Mouse (Mus musculus): ENCODE results near the gene Gm10134. TPM values are rescaled to one million over a fixed set of nuclear protein-coding genes. Genes with fewer than 3 reads are reported as not detected.
"Not testable (repeated sequence)": the region's sequence is repeated elsewhere in the genome, so short reads cannot be mapped to it uniquely, and the experiment has no call there.

Gene Gm10134
- polyA plus RNA-seq, 1 experiment from 2014 or later: 0.73 TPM

- DNase-seq (ENCODE audit: low spot score) (no peak), ATAC-seq (ENCODE audit: low FRiP score) (no peak)
- Histone ChIP-seq H3K27ac (ENCODE audit: low read depth, low read length) (no peak within 1 kb of the TSS), H3K9ac (ENCODE audit: low read depth, low read length) (no peak within 1 kb of the TSS), H3K27me3 (ENCODE audit: control insufficient read depth, insufficient read depth, low read length) (no peaks in the 10 kb centered on the region), H3K4me1 (replicated peaks; ENCODE audit: control insufficient read depth, insufficient read depth, low read length) (no peaks in the 10 kb centered on the region), H3K4me2 (replicated peaks; ENCODE audit: low read depth, low read length) (no peak within 1 kb of the TSS), H3K4me3 (ENCODE audit: low read depth, low read length) (no peak within 1 kb of the TSS), H3K9me3 (ENCODE audit: control insufficient read depth, low read length) (no peaks in the 10 kb centered on the region), H3K36me3 (ENCODE audit: control insufficient read depth, insufficient read depth, low read length) (no peaks in the 10 kb centered on the region)
- WGBS: 83% methylated on average over 5 of the region's 5 CpGs
These were observed 9.2 kb upstream of the Gm10134 start, which contains the start of gene Gbgt1 for GRCm38 (mm10) chr2:28496671-28497070. TSS of gene Gbgt1 (plus strand) at chr2:28496891.

- Histone ChIP-seq H3K4me3 (ENCODE audit: low read depth, low read length) (no peak overlapping the region), H3K36me3 (ENCODE audit: control insufficient read depth, insufficient read depth, low read length) (no peaks in the 10 kb centered on the region), H3K27ac (ENCODE audit: low read depth, low read length) (no peak overlapping the region), H3K4me1 (replicated peaks; ENCODE audit: control insufficient read depth, insufficient read depth, low read length) (no peaks in the 10 kb centered on the region), H3K4me2 (replicated peaks; ENCODE audit: low read depth, low read length) (no peak overlapping the region), H3K9ac (ENCODE audit: low read depth, low read length) (no peak overlapping the region), H3K9me3 (ENCODE audit: control insufficient read depth, low read length) (no peaks in the 10 kb centered on the region), H3K27me3 (ENCODE audit: control insufficient read depth, insufficient read depth, low read length) (no peaks in the 10 kb centered on the region)
- DNase-seq (ENCODE audit: low spot score): no peak
- 78% methylated on average over 5 of the region's 5 CpGs for WGBS
- no peak for ATAC-seq (ENCODE audit: low FRiP score)
These were observed 8.3 kb upstream of the Gm10134 start for GRCm38 (mm10) chr2:28497561-28497960.

DNA sequence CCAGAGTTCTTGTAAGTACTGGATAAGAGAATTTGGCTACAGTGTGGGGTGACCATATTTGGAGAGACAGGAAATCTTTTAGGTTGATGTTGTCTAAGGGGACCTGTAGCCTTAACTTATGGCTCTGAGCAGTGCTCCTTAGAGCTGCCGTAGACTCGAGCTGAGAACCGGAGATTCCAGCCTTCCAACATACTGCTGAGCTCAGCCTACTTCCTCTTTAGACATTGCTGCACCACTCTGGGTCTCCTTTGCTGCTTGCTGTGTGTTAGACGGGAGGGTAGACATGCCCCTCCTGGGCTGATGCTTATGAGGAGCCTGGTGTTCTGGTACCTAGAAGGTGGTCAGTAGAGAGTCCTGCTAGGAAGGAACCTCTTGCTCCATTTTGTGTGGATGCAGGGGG is 7.5 kb upstream of the Gm10134 start:
- Histone ChIP-seq H3K27ac (ENCODE audit: low read depth, low read length) (no peak overlapping the region), H3K36me3 (ENCODE audit: control insufficient read depth, insufficient read depth, low read length) (no peaks in the 10 kb centered on the region), H3K4me3 (ENCODE audit: low read depth, low read length) (no peak overlapping the region), H3K4me2 (replicated peaks; ENCODE audit: low read depth, low read length) (no peak overlapping the region), H3K4me1 (replicated peaks; ENCODE audit: control insufficient read depth, insufficient read depth, low read length) (no peaks in the 10 kb centered on the region), H3K27me3 (ENCODE audit: control insufficient read depth, insufficient read depth, low read length) (no peaks in the 10 kb centered on the region), H3K9ac (ENCODE audit: low read depth, low read length) (no peak overlapping the region), H3K9me3 (ENCODE audit: control insufficient read depth, low read length) (no peaks in the 10 kb centered on the region)
- ATAC-seq (ENCODE audit: low FRiP score): no peak
- 87% methylated on average over 4 of the region's 4 CpGs for WGBS
- no peak for DNase-seq (ENCODE audit: low spot score)

DNA sequence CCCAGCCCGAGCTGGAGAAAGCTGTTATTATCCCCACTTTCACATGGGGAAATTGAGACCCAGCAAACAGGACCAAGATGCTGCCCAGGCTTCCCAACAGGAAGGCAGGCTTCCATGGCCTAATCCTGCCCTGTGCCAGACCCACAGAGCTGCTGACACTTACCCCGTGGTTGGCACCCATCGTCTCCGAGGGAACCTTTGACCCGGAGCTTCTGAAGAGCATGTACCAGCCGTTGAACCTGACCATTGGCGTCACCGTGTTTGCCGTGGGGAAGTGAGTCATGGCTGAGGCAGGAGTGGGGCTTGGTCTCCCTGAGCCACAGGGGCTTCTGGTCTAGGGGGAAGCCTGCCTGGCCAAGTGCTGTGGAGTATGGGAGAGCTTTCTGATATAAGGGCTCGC is 2.9 kb upstream of the Gm10134 start:
- H3K27me3 ChIP-seq (ENCODE audit: control insufficient read depth, insufficient read depth, low read length): no peaks in the 10 kb centered on the region
- no peaks in the 10 kb centered on the region for H3K9me3 ChIP-seq (ENCODE audit: control insufficient read depth, low read length)
- DNase-seq (ENCODE audit: low spot score) (no peak), ATAC-seq (ENCODE audit: low FRiP score) (no peak)
- no peak overlapping the region for H3K4me2 ChIP-seq (replicated peaks; ENCODE audit: low read depth, low read length)
- no peak overlapping the region for H3K4me3 ChIP-seq (ENCODE audit: low read depth, low read length)
- H3K4me1 ChIP-seq (replicated peaks; ENCODE audit: control insufficient read depth, insufficient read depth, low read length): no peaks in the 10 kb centered on the region
- no peak overlapping the region for H3K9ac ChIP-seq (ENCODE audit: low read depth, low read length)
- H3K36me3 ChIP-seq (ENCODE audit: control insufficient read depth, insufficient read depth, low read length): no peaks in the 10 kb centered on the region
- H3K27ac ChIP-seq (ENCODE audit: low read depth, low read length): no peak overlapping the region
- WGBS: 84% methylated on average over 10 of the region's 10 CpGs

GRCm38 (mm10) chr2:28504676-28505075 is 1.2 kb upstream of the Gm10134 start:
- Histone ChIP-seq H3K9me3 (ENCODE audit: control insufficient read depth, low read length) (no peaks in the 10 kb centered on the region), H3K4me3 (ENCODE audit: low read depth, low read length) (no peak overlapping the region), H3K36me3 (ENCODE audit: control insufficient read depth, insufficient read depth, low read length) (no peaks in the 10 kb centered on the region), H3K27ac (ENCODE audit: low read depth, low read length) (no peak overlapping the region), H3K9ac (ENCODE audit: low read depth, low read length) (no peak overlapping the region), H3K4me1 (replicated peaks; ENCODE audit: control insufficient read depth, insufficient read depth, low read length) (no peaks in the 10 kb centered on the region), H3K27me3 (ENCODE audit: control insufficient read depth, insufficient read depth, low read length) (no peaks in the 10 kb centered on the region), H3K4me2 (replicated peaks; ENCODE audit: low read depth, low read length) (no peak overlapping the region)
- ATAC-seq (ENCODE audit: low FRiP score) (no peak), DNase-seq (ENCODE audit: low spot score) (no peak)
- 91% methylated on average over 13 of the region's 13 CpGs for WGBS

GRCm38 (mm10) chr2:28506291-28506690 is 396 bp downstream of the Gm10134 start:
- Histone ChIP-seq H3K4me2 (replicated peaks; ENCODE audit: low read depth, low read length) (no peak overlapping the region), H3K9ac (ENCODE audit: low read depth, low read length) (no peak overlapping the region), H3K36me3 (ENCODE audit: control insufficient read depth, insufficient read depth, low read length) (no peaks in the 10 kb centered on the region), H3K9me3 (ENCODE audit: control insufficient read depth, low read length) (no peaks in the 10 kb centered on the region), H3K27me3 (ENCODE audit: control insufficient read depth, insufficient read depth, low read length) (no peaks in the 10 kb centered on the region), H3K4me3 (ENCODE audit: low read depth, low read length) (no peak overlapping the region), H3K4me1 (replicated peaks; ENCODE audit: control insufficient read depth, insufficient read depth, low read length) (no peaks in the 10 kb centered on the region), H3K27ac (ENCODE audit: low read depth, low read length) (no peak overlapping the region)
- 78% methylated on average over 6 of the region's 6 CpGs for WGBS
- ATAC-seq (ENCODE audit: low FRiP score) (no peak), DNase-seq (ENCODE audit: low spot score) (no peak)

GRCm38 (mm10) chr2:28511600-28511999 is 5.7 kb downstream of the Gm10134 start:
- H3K36me3 ChIP-seq (ENCODE audit: control insufficient read depth, insufficient read depth, low read length); H3K9me3 ChIP-seq (ENCODE audit: control insufficient read depth, low read length); H3K9ac ChIP-seq (ENCODE audit: low read depth, low read length); H3K4me1 ChIP-seq (replicated peaks; ENCODE audit: control insufficient read depth, insufficient read depth, low read length); H3K4me3 ChIP-seq (ENCODE audit: low read depth, low read length); DNase-seq (ENCODE audit: low spot score); H3K27ac ChIP-seq (ENCODE audit: low read depth, low read length); ATAC-seq (ENCODE audit: low FRiP score); H3K27me3 ChIP-seq (ENCODE audit: control insufficient read depth, insufficient read depth, low read length); H3K4me2 ChIP-seq (replicated peaks; ENCODE audit: low read depth, low read length): not testable (repeated sequence)
- 46% methylated on average over 5 of the region's 5 CpGs for WGBS

DNA sequence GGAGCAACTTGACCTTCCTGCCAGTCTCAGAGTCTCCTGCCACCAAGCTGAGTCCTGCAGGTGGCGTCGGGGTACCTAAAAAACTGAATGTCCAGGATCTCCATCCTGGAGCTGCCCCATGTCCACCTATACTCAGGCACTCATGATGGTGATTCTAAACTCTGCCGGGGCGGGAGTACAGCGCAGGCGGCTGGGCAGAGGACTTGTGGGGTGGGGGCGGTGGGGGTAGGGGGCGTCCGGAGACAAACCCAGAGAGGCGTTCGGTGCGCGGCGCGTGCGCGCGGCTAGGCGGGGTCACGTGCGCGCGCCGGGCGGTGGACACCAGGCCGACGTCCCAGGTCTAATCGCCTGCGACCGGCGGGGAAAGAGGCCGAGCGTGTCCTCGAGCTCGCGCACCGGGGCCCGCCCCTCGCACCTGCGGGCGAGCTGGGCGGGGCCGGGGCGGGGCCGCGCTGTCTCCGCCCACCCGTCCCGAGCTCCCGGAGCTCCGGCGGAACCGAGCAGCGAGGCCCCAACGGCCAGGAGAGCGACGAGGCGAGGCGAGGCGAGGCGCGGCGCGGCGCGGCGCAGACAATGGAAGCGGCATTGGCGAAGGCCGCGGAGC is 7.0 kb downstream of the Gm10134 start, which contains the start of gene Ralgds:
TSS of gene Ralgds (plus strand) at position 328 of the 604 bp plus-strand sequence.
- no peaks in the 10 kb centered on the region for H3K36me3 ChIP-seq (ENCODE audit: control insufficient read depth, insufficient read depth, low read length)
- peak within 1 kb of the TSS; percentile 98 for H3K9ac ChIP-seq (ENCODE audit: low read depth, low read length)
- H3K4me1 ChIP-seq (replicated peaks; ENCODE audit: control insufficient read depth, insufficient read depth, low read length): peaks cover 2% of the 10 kb centered on the region; the same call in 1 of the 2 replicates
- H3K4me2 ChIP-seq (replicated peaks; ENCODE audit: low read depth, low read length): peak within 1 kb of the TSS; percentile 88
- H3K9me3 ChIP-seq (ENCODE audit: control insufficient read depth, low read length): no peaks in the 10 kb centered on the region
- peak; percentile 84 for DNase-seq (ENCODE audit: low spot score)
- under 1% methylated on average over 48 of the region's 71 CpGs for WGBS
- peak within 1 kb of the TSS; percentile 81 for H3K4me3 ChIP-seq (ENCODE audit: low read depth, low read length)
- H3K27me3 ChIP-seq (ENCODE audit: control insufficient read depth, insufficient read depth, low read length): no peaks in the 10 kb centered on the region
- H3K27ac ChIP-seq (ENCODE audit: low read depth, low read length): peak within 1 kb of the TSS; percentile 91
- ATAC-seq (ENCODE audit: low FRiP score): peak; percentile 76

Measured in hindbrain, embryonic 11.5 days (tissue).